Mouse (Mus musculus) neural tube, embryonic 11.5 days (tissue): Measurements from ENCODE around the gene Gm13691. TPM values are rescaled to one million over a fixed set of nuclear protein-coding genes. Genes with fewer than 3 reads are reported as not detected.
A peak's percentile ranks its signal among the peaks of the same experiment; 100 is the strongest.
"Not testable (repeated sequence)": the region's sequence is repeated elsewhere in the genome, so short reads cannot be mapped to it uniquely, and the experiment has no call there.

Source experiments
- ATAC-seq: fragments of 200-750 bp; cut with Nextera tagmentation; 2 replicates; pipeline ENCODE4 v1.8.0; 2017; ENCODE audit warnings: moderate number of reproducible peaks, mild to moderate bottlenecking, moderate TSS enrichment, moderate library complexity; ENCODE audit not compliant: insufficient read depth, low FRiP score, low TSS enrichment
- DNase-seq: peaks from one replicate; pipeline ENCODE4 v3.0.0-alpha.2; 2015; ENCODE audit warnings: low spot score
- H3K27ac ChIP-seq: fragments of 300-500 bp; sonication (generic); 2 replicates; pipeline ENCODE4 v1.5.1; 2014; ENCODE audit warnings: low read depth, mild to moderate bottlenecking, low read length
- H3K27me3 ChIP-seq: fragments of 300-500 bp; sonication (generic); 2 replicates; pipeline ENCODE4 v1.6.1; 2014; ENCODE audit warnings: mild to moderate bottlenecking, low read length, mixed read lengths; ENCODE audit not compliant: control insufficient read depth, insufficient read depth
- H3K36me3 ChIP-seq: fragments of 300-500 bp; sonication (generic); 2 replicates; pipeline ENCODE4 v1.6.1; 2014; ENCODE audit warnings: mild to moderate bottlenecking, low read length, moderate library complexity, mixed read lengths; ENCODE audit not compliant: control insufficient read depth, insufficient read depth
- H3K4me1 ChIP-seq: fragments of 300-500 bp; sonication (generic); 2 replicates; pipeline ENCODE4 v1.6.1; 2014; ENCODE audit warnings: low read length, mixed read lengths; ENCODE audit not compliant: control insufficient read depth, insufficient read depth
- H3K4me2 ChIP-seq: fragments of 300-500 bp; sonication (generic); 2 replicates; pipeline ENCODE4 v1.6.1; 2014; ENCODE audit warnings: low read depth, mild to moderate bottlenecking, moderate library complexity
- H3K4me3 ChIP-seq: fragments of 300-500 bp; sonication (generic); 2 replicates; pipeline ENCODE4 v1.5.1; 2014; ENCODE audit warnings: low read depth, low read length
- H3K9ac ChIP-seq: fragments of 300-500 bp; sonication (generic); 2 replicates; pipeline ENCODE4 v1.6.1; 2014; ENCODE audit warnings: mild to moderate bottlenecking, low read length
- H3K9me3 ChIP-seq: fragments of 300-500 bp; sonication (generic); 2 replicates; pipeline ENCODE4 v1.6.1; 2016; ENCODE audit warnings: low read length; ENCODE audit not compliant: control insufficient read depth
- WGBS: fragments of 180-500 bp; shearing (Covaris S2); extraction: QIAGEN DNeasy Blood & Tissue Kit; methylation state at CpG from one replicate; pipeline ENCODE4 v1.1.7; 2014; 5-methylcytosine and 5-hydroxymethylcytosine counted together
- polyA plus RNA-seq: library from polyadenylated mRNA; unstranded; fragments of >200 nt; fragmentation: Nextera tagmentation; extraction: Ambion mirVana; gene quantifications from 2 replicates; pipeline ENCODE4 v1.2.1, GENCODE M21; 2014

The Gm13691 gene
- polyA plus RNA-seq: not detected in 2 replicates

DNA sequence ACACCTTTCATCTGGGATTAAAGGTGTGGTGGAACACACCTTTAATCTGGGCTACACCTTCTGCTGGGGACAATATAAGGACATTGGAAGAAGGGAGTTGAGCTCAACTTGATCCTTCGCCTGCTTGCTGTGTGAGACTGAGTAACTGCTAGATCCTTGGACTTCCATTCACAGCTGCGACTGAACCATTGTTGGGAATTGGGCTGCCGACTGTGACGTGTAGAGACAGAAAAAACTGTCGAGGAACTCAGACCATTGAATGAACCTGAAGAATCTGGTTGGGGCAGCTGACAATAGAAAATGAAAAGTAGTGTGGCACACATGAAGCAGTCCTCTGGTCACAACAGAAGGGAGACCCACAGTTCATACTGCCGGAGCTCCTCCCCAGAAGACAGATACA, at the start of gene Gm13691:
TSS of gene Gm13691 (plus strand) at position 301 of the 400 bp plus-strand sequence.
- H3K27me3 ChIP-seq, H3K4me1 ChIP-seq, H3K36me3 ChIP-seq, H3K27ac ChIP-seq, H3K4me2 ChIP-seq, ATAC-seq, H3K9ac ChIP-seq, H3K4me3 ChIP-seq, H3K9me3 ChIP-seq, DNase-seq: not testable (repeated sequence)
- no CpG with 5 or more reads among the region's 6 CpGs for WGBS

DNA sequence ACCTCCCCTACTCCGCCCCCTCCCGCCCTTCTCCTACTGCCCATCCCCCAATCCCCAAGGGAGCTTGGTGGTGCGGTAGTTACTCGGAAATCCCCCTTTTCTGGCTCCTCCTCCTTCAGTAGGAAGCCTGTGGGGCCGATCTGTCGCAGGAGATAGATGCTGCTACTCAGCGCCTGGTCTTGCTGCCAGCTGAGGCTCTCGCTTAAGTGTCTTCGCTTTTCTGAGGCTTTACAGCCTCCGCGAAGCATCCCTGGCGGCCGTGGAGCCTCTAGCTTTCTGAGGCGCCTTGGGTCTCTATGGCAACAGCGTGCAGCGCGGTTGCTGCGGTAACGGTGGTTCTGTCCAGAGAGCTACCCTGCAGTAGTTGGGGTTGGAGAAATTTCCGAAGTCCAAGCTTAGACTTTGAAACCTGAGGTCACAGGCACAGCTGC, 49.4 kb upstream of the Gm13691 start, which contains the start of gene Zswim2:
TSS of gene Zswim2 (minus strand) at position 298 of the 431 bp plus-strand sequence.
- Histone ChIP-seq H3K9me3 (no peaks in the 10 kb centered on the region), H3K27me3 (no peaks in the 10 kb centered on the region), H3K4me1 (no peaks in the 10 kb centered on the region), H3K4me2 (peak within 1 kb of the TSS; percentile 44), H3K36me3 (no peaks in the 10 kb centered on the region), H3K9ac (no peak within 1 kb of the TSS), H3K4me3 (peak within 1 kb of the TSS; percentile 14; the same call in 1 of the 2 replicates), H3K27ac (no peak within 1 kb of the TSS; the same call in 1 of the 2 replicates)
- DNase-seq (peak; percentile 89), ATAC-seq (peak; percentile 92)
- WGBS: 1% methylated on average over 20 of the region's 20 CpGs

DNA sequence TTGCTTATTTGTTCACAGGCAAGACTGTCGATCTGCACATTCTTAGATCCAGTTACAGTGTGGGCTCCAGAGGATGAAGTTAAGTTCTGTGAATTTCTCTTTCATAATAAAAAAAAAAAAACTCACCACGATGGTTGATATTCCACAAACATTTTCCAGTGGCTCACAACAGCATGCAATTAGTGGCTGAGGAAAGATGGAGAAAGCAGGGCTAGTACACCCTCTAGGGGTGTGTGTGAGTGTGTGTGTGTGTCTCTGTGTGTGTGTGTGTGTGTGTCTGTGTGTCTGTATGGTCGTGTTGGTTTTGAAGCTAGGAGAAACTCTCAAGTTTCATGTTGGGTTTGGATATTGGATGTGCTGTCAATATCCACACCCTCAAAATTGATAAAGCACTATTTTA, 49.0 kb upstream of the Gm13691 start:
- WGBS: 55% methylated on average over 3 of the region's 3 CpGs
- Histone ChIP-seq H3K4me2 (peak overlapping the region; percentile 44), H3K9ac (no peak overlapping the region), H3K9me3 (no peaks in the 10 kb centered on the region), H3K36me3 (no peaks in the 10 kb centered on the region), H3K4me3 (no peak overlapping the region), H3K27ac (no peak overlapping the region; the same call in 1 of the 2 replicates), H3K4me1 (no peaks in the 10 kb centered on the region), H3K27me3 (no peaks in the 10 kb centered on the region)
- ATAC-seq (peak; percentile 10; the same call in 1 of the 2 replicates), DNase-seq (no peak)

DNA sequence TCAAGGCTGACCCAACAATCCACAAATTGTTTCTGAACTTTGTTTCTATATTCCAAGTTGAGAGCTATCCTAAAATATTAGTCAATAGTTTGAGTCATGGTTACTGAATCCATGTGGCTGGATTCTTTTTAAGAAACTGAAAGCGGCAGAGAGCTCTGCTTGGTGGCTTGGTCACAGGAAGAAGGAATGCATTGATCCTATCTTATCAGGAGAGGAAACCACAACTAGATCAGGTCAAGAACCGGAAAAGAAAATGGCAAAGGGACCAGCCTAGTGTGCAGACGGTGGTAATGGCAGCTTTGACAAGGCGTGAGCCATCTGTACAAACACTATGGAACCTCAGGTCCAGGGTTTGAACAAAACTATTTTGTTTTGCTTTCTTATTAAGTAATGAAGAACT, 48.6 kb upstream of the Gm13691 start:
- H3K27me3 ChIP-seq: no peaks in the 10 kb centered on the region
- no peak overlapping the region for H3K4me3 ChIP-seq
- no peak overlapping the region for H3K4me2 ChIP-seq
- no peaks in the 10 kb centered on the region for H3K36me3 ChIP-seq
- DNase-seq (no peak), ATAC-seq (no peak)
- H3K9me3 ChIP-seq: no peaks in the 10 kb centered on the region
- WGBS: 77% methylated on average over 4 of the region's 4 CpGs
- no peaks in the 10 kb centered on the region for H3K4me1 ChIP-seq
- H3K9ac ChIP-seq: no peak overlapping the region
- no peak overlapping the region for H3K27ac ChIP-seq

DNA sequence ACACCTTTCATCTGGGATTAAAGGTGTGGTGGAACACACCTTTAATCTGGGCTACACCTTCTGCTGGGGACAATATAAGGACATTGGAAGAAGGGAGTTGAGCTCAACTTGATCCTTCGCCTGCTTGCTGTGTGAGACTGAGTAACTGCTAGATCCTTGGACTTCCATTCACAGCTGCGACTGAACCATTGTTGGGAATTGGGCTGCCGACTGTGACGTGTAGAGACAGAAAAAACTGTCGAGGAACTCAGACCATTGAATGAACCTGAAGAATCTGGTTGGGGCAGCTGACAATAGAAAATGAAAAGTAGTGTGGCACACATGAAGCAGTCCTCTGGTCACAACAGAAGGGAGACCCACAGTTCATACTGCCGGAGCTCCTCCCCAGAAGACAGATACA, 35.0 kb upstream of the Gm13691 start, which contains the start of gene Gm13698:
TSS of gene Gm13698 (plus strand) at position 301 of the 400 bp plus-strand sequence.
- H3K27ac ChIP-seq, ATAC-seq, H3K36me3 ChIP-seq, DNase-seq, H3K4me3 ChIP-seq, H3K4me2 ChIP-seq, H3K4me1 ChIP-seq, H3K9me3 ChIP-seq, H3K9ac ChIP-seq, H3K27me3 ChIP-seq: not testable (repeated sequence)
- no CpG with 5 or more reads among the region's 6 CpGs for WGBS

DNA sequence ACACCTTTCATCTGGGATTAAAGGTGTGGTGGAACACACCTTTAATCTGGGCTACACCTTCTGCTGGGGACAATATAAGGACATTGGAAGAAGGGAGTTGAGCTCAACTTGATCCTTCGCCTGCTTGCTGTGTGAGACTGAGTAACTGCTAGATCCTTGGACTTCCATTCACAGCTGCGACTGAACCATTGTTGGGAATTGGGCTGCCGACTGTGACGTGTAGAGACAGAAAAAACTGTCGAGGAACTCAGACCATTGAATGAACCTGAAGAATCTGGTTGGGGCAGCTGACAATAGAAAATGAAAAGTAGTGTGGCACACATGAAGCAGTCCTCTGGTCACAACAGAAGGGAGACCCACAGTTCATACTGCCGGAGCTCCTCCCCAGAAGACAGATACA, 29.1 kb upstream of the Gm13691 start, which contains the start of gene Gm13693:
TSS of gene Gm13693 (plus strand) at position 301 of the 400 bp plus-strand sequence.
- H3K4me3 ChIP-seq, H3K4me2 ChIP-seq, H3K27ac ChIP-seq, H3K4me1 ChIP-seq, H3K9me3 ChIP-seq, ATAC-seq, H3K9ac ChIP-seq, DNase-seq, H3K36me3 ChIP-seq, H3K27me3 ChIP-seq: not testable (repeated sequence)
- no CpG with 5 or more reads among the region's 6 CpGs for WGBS

DNA sequence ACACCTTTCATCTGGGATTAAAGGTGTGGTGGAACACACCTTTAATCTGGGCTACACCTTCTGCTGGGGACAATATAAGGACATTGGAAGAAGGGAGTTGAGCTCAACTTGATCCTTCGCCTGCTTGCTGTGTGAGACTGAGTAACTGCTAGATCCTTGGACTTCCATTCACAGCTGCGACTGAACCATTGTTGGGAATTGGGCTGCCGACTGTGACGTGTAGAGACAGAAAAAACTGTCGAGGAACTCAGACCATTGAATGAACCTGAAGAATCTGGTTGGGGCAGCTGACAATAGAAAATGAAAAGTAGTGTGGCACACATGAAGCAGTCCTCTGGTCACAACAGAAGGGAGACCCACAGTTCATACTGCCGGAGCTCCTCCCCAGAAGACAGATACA, 23.3 kb upstream of the Gm13691 start, which contains the start of gene Gm13695:
TSS of gene Gm13695 (plus strand) at position 301 of the 400 bp plus-strand sequence.
- not testable (repeated sequence) for ATAC-seq, H3K9me3 ChIP-seq, H3K4me1 ChIP-seq, H3K36me3 ChIP-seq, H3K27me3 ChIP-seq, H3K27ac ChIP-seq, H3K9ac ChIP-seq, DNase-seq, H3K4me2 ChIP-seq, H3K4me3 ChIP-seq
- WGBS: no CpG with 5 or more reads among the region's 6 CpGs

DNA sequence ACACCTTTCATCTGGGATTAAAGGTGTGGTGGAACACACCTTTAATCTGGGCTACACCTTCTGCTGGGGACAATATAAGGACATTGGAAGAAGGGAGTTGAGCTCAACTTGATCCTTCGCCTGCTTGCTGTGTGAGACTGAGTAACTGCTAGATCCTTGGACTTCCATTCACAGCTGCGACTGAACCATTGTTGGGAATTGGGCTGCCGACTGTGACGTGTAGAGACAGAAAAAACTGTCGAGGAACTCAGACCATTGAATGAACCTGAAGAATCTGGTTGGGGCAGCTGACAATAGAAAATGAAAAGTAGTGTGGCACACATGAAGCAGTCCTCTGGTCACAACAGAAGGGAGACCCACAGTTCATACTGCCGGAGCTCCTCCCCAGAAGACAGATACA, 17.5 kb upstream of the Gm13691 start, which contains the start of gene Gm13696:
TSS of gene Gm13696 (plus strand) at position 301 of the 400 bp plus-strand sequence.
- DNase-seq, H3K36me3 ChIP-seq, H3K9me3 ChIP-seq, H3K27ac ChIP-seq, H3K4me1 ChIP-seq, H3K4me3 ChIP-seq, H3K4me2 ChIP-seq, H3K9ac ChIP-seq, H3K27me3 ChIP-seq, ATAC-seq: not testable (repeated sequence)
- WGBS: no CpG with 5 or more reads among the region's 6 CpGs

DNA sequence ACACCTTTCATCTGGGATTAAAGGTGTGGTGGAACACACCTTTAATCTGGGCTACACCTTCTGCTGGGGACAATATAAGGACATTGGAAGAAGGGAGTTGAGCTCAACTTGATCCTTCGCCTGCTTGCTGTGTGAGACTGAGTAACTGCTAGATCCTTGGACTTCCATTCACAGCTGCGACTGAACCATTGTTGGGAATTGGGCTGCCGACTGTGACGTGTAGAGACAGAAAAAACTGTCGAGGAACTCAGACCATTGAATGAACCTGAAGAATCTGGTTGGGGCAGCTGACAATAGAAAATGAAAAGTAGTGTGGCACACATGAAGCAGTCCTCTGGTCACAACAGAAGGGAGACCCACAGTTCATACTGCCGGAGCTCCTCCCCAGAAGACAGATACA, 11.7 kb upstream of the Gm13691 start, which contains the start of gene Gm13694:
TSS of gene Gm13694 (plus strand) at position 301 of the 400 bp plus-strand sequence.
- not testable (repeated sequence) for H3K9ac ChIP-seq, DNase-seq, H3K36me3 ChIP-seq, H3K27ac ChIP-seq, H3K27me3 ChIP-seq, H3K4me1 ChIP-seq, H3K4me3 ChIP-seq, H3K4me2 ChIP-seq, H3K9me3 ChIP-seq, ATAC-seq
- WGBS: no CpG with 5 or more reads among the region's 6 CpGs
